Mouse (Mus musculus) midbrain, embryonic 10.5 days (tissue): Measurements from ENCODE around the gene Atf7ip. TPM values are rescaled to one million over a fixed set of nuclear protein-coding genes. Genes with fewer than 3 reads are reported as not detected.

Source experiments
- DNase-seq: peaks from one replicate; pipeline ENCODE4 v3.0.0-alpha.2; 2017; ENCODE audit warnings: low spot score
- H3K27ac ChIP-seq: fragments of 300-500 bp; sonication (generic); replicated peaks from 2 replicates; pipeline ENCODE4 v1.5.1; 2016; ENCODE audit warnings: mild to moderate bottlenecking
- H3K27me3 ChIP-seq: fragments of 300-500 bp; sonication (generic); 2 replicates; pipeline ENCODE4 v1.6.1; 2016; ENCODE audit warnings: low read depth, mild to moderate bottlenecking; ENCODE audit not compliant: poor library complexity, severe bottlenecking
- H3K36me3 ChIP-seq: fragments of 300-500 bp; sonication (generic); 2 replicates; pipeline ENCODE4 v1.6.1; 2016; ENCODE audit warnings: mild to moderate bottlenecking, moderate library complexity
- H3K4me1 ChIP-seq: fragments of 300-500 bp; sonication (generic); 2 replicates; pipeline ENCODE4 v1.6.1; 2016
- H3K4me3 ChIP-seq: fragments of 300-500 bp; sonication (generic); 2 replicates; pipeline ENCODE4 v1.5.1; 2016; ENCODE audit warnings: mild to moderate bottlenecking, moderate library complexity
- H3K9me3 ChIP-seq: fragments of 300-500 bp; sonication (generic); replicated peaks from 2 replicates; pipeline ENCODE4 v1.6.1; 2016; ENCODE audit warnings: mild to moderate bottlenecking
- WGBS: fragments of 180-500 bp; shearing (Covaris S2); methylation state at CpG from one replicate; pipeline ENCODE4 v1.1.7; 2016; 5-methylcytosine and 5-hydroxymethylcytosine counted together
- polyA plus RNA-seq: library from polyadenylated mRNA; unstranded; fragments of >200 nt; fragmentation: Nextera tagmentation; extraction: Ambion mirVana; gene quantifications from 2 replicates; pipeline ENCODE4 v1.2.1, GENCODE M21; 2016

Gene Atf7ip
- polyA plus RNA-seq, 1 experiment from 2014 or later = 37.4 TPM

- Histone ChIP-seq H3K36me3 (no peaks in the 10 kb centered on the region), H3K4me3 (peak overlapping the region; percentile 37), H3K27ac (peak overlapping the region; percentile 96), H3K27me3 (no peaks in the 10 kb centered on the region), H3K9me3 (no peaks in the 10 kb centered on the region; the same call in none of the 2 replicates), H3K4me1 (peaks cover 83% of the 10 kb centered on the region)
- DNase-seq = peak; percentile 98
- WGBS = under 1% methylated on average over 31 of the region's 31 CpGs
Observed at GRCm38 (mm10) chr6:136470321-136471230, 35.4 kb upstream of the Atf7ip start.

GRCm38 (mm10) chr6:136471601-136472000 is 34.4 kb upstream of the Atf7ip start:
- 29% methylated on average over 5 of the region's 5 CpGs for WGBS
- Histone ChIP-seq H3K4me1 (peaks cover 80% of the 10 kb centered on the region), H3K9me3 (no peaks in the 10 kb centered on the region; the same call in none of the 2 replicates), H3K27me3 (no peaks in the 10 kb centered on the region), H3K27ac (peak overlapping the region; percentile 96), H3K4me3 (peak overlapping the region; percentile 37; the same call in 1 of the 2 replicates), H3K36me3 (no peaks in the 10 kb centered on the region)
- DNase-seq = no peak

- Histone ChIP-seq H3K36me3 (no peaks in the 10 kb centered on the region), H3K27ac (peak overlapping the region; percentile 96), H3K27me3 (no peaks in the 10 kb centered on the region), H3K9me3 (no peaks in the 10 kb centered on the region; the same call in 1 of the 2 replicates), H3K4me1 (peaks cover 78% of the 10 kb centered on the region), H3K4me3 (no peak overlapping the region)
- DNase-seq = no peak
- WGBS = 63% methylated on average over 6 of the region's 6 CpGs
Observed at GRCm38 (mm10) chr6:136472779-136473178, 33.2 kb upstream of the Atf7ip start.

GRCm38 (mm10) chr6:136473472-136474129 is 32.4 kb upstream of the Atf7ip start:
- Histone ChIP-seq H3K36me3 (no peaks in the 10 kb centered on the region), H3K27ac (peak overlapping the region; percentile 59), H3K4me3 (no peak overlapping the region), H3K4me1 (peaks cover 70% of the 10 kb centered on the region), H3K27me3 (no peaks in the 10 kb centered on the region), H3K9me3 (no peaks in the 10 kb centered on the region; the same call in 1 of the 2 replicates)
- no peak for DNase-seq
- 76% methylated on average over 11 of the region's 11 CpGs for WGBS

- Histone ChIP-seq H3K27ac (peak overlapping the region; percentile 80), H3K4me1 (peaks cover 53% of the 10 kb centered on the region), H3K9me3 (no peaks in the 10 kb centered on the region), H3K27me3 (no peaks in the 10 kb centered on the region), H3K4me3 (no peak overlapping the region), H3K36me3 (no peaks in the 10 kb centered on the region)
- 19% methylated on average over 6 of the region's 6 CpGs for WGBS
- peak; percentile 47 for DNase-seq
Observed at GRCm38 (mm10) chr6:136475171-136475860, 30.7 kb upstream of the Atf7ip start.

GRCm38 (mm10) chr6:136477878-136478277 is 28.1 kb upstream of the Atf7ip start:
- DNase-seq = no peak
- Histone ChIP-seq H3K36me3 (no peaks in the 10 kb centered on the region), H3K4me3 (no peak overlapping the region), H3K9me3 (peaks cover 9% of the 10 kb centered on the region), H3K27me3 (no peaks in the 10 kb centered on the region), H3K4me1 (peaks cover 27% of the 10 kb centered on the region), H3K27ac (no peak overlapping the region)
- WGBS = 88% methylated on average over 1 of the region's 1 CpGs

GRCm38 (mm10) chr6:136483531-136483930 is 22.4 kb upstream of the Atf7ip start:
- H3K4me1 ChIP-seq = peaks cover 12% of the 10 kb centered on the region
- 83% methylated on average over 2 of the region's 2 CpGs for WGBS
- no peak overlapping the region for H3K4me3 ChIP-seq
- peaks cover 14% of the 10 kb centered on the region for H3K9me3 ChIP-seq
- peaks cover 5% of the 10 kb centered on the region for H3K27me3 ChIP-seq
- no peak overlapping the region for H3K27ac ChIP-seq
- H3K36me3 ChIP-seq = no peaks in the 10 kb centered on the region
- DNase-seq = no peak

GRCm38 (mm10) chr6:136484093-136484492 is 21.9 kb upstream of the Atf7ip start:
- Histone ChIP-seq H3K36me3 (no peaks in the 10 kb centered on the region), H3K27ac (no peak overlapping the region), H3K9me3 (peaks cover 14% of the 10 kb centered on the region), H3K4me1 (peaks cover 12% of the 10 kb centered on the region), H3K4me3 (no peak overlapping the region), H3K27me3 (peaks cover 5% of the 10 kb centered on the region)
- DNase-seq = no peak
- 89% methylated on average over 3 of the region's 3 CpGs for WGBS

- 56% methylated on average over 4 of the region's 4 CpGs for WGBS
- H3K27ac ChIP-seq = no peak overlapping the region; the same call in 1 of the 2 replicates
- DNase-seq = no peak
Observed at GRCm38 (mm10) chr6:136486166-136486565, 19.8 kb upstream of the Atf7ip start.

GRCm38 (mm10) chr6:136486801-136487553 is 19.0 kb upstream of the Atf7ip start:
- peak overlapping the region; percentile 64; the same call in 1 of the 2 replicates for H3K27ac ChIP-seq
- H3K27me3 ChIP-seq = peaks cover 5% of the 10 kb centered on the region
- H3K9me3 ChIP-seq = peaks cover 5% of the 10 kb centered on the region; the same call in 1 of the 2 replicates
- H3K4me1 ChIP-seq = peaks cover 12% of the 10 kb centered on the region
- H3K4me3 ChIP-seq = peak overlapping the region; percentile 34; the same call in 1 of the 2 replicates
- no peak for DNase-seq
- WGBS = 47% methylated on average over 36 of the region's 36 CpGs
- H3K36me3 ChIP-seq = no peaks in the 10 kb centered on the region

More at GRCm38 (mm10) chr6:136486166-136486565, 19.8 kb upstream of the Atf7ip start:
- Histone ChIP-seq H3K4me1 (peaks cover 12% of the 10 kb centered on the region), H3K27me3 (peaks cover 5% of the 10 kb centered on the region), H3K36me3 (no peaks in the 10 kb centered on the region), H3K4me3 (no peak overlapping the region), H3K9me3 (peaks cover 8% of the 10 kb centered on the region; the same call in 1 of the 2 replicates)

GRCm38 (mm10) chr6:136487554-136487950 is 18.4 kb upstream of the Atf7ip start:
- Histone ChIP-seq H3K36me3 (no peaks in the 10 kb centered on the region), H3K27ac (no peak overlapping the region), H3K4me1 (peaks cover 12% of the 10 kb centered on the region), H3K9me3 (peaks cover 5% of the 10 kb centered on the region; the same call in 1 of the 2 replicates), H3K27me3 (peaks cover 5% of the 10 kb centered on the region), H3K4me3 (no peak overlapping the region)
- DNase-seq = no peak
- WGBS = 85% methylated on average over 1 of the region's 1 CpGs

- Histone ChIP-seq H3K36me3 (no peaks in the 10 kb centered on the region), H3K27ac (no peak overlapping the region)
Observed at GRCm38 (mm10) chr6:136489899-136490298, 16.1 kb upstream of the Atf7ip start.

More at GRCm38 (mm10) chr6:136489899-136490298, 16.1 kb upstream of the Atf7ip start:
- no peak for DNase-seq
- Histone ChIP-seq H3K9me3 (peaks cover 5% of the 10 kb centered on the region; the same call in 1 of the 2 replicates), H3K27me3 (peaks cover 5% of the 10 kb centered on the region), H3K4me3 (no peak overlapping the region), H3K4me1 (peaks cover 12% of the 10 kb centered on the region)
- 81% methylated on average over 3 of the region's 3 CpGs for WGBS
